ENCODE assay signal across 10 mouse cellular contexts in genomic region chr12:87157361-87157760, GRCm38 (mm10). TPM values are rescaled to one million over a fixed set of nuclear protein-coding genes. Genes with fewer than 3 reads are reported as not detected.
A peak's percentile ranks its signal among the peaks of the same experiment; 100 is the strongest.
DNase-seq lines count a peak whose midpoint lies in the region; ATAC-seq and TF ChIP-seq lines count a peak whose summit lies in the region.
"Had no signal": no experiment of that assay in that cellular context is flagged by ENCODE, and none has a peak within 500 bp of the region (broad histone marks: within the 10 kb centered on the region; RNA-seq: fewer than 3 reads in every experiment).

No protein-coding gene starts in this region.

- no peaks in the 10 kb centered on the region for H3K27me3 ChIP-seq in erythroblast, embryonic 14.5 days (ENCODE audit: control insufficient read depth)

- DNase-seq in gonadal fat pad, adult 2 months (ENCODE audit: low read depth): peak; percentile 55
- DNase-seq in kidney, postnatal 4 days: peak; percentile 45 to 66
- DNase-seq in lung, postnatal 25 days (ENCODE audit: low spot score): peak; percentile 47
- DNase-seq in left cerebral cortex, adult 2 months (ENCODE audit: extremely low spot score in 1 of 2, low spot score in 2 of 2): no peak
- no peak for DNase-seq in spleen, postnatal 10 days (ENCODE audit: low spot score in 2 of 2)

- no peak for TF ChIP-seq CTCF in left cerebral cortex, adult 2 months (IDR thresholded peaks at IDR 0.05)

- H3K4me1 ChIP-seq in erythroblast, embryonic 14.5 days (ENCODE audit: control insufficient read depth): peaks cover 21% of the 10 kb centered on the region

- no peak for ATAC-seq in erythroblast, adult 5-6 weeks (replicated peaks; ENCODE audit: low FRiP score, poor library complexity, severe bottlenecking)
- ATAC-seq in activated CD4-positive, CD25-positive, alpha-beta regulatory T cell, adult 4 months: no peak

- peaks cover 25% of the 10 kb centered on the region for H3K36me3 ChIP-seq in erythroblast, embryonic 14.5 days (ENCODE audit: control insufficient read depth)

- H3K27ac ChIP-seq in left cerebral cortex, adult 2 months: no peak overlapping the region

- peak overlapping the region; percentile 48 for H3K4me3 ChIP-seq in erythroblast, embryonic 14.5 days (replicated peaks)
- no peak overlapping the region for H3K4me3 ChIP-seq in left cerebral cortex, adult 2 months

- intact Hi-C loops in left cerebral cortex, adult 2 months (cut with DNase I): no loop called here

- peaks cover 27% of the 10 kb centered on the region for H3K9me3 ChIP-seq in erythroblast, embryonic 14.5 days (ENCODE audit: control insufficient read depth, low read length)

RNA-seq across cellular contexts. Expression of gene Pomt2, which starts 9.6 kb away (rescaled TPM):
- polyA plus RNA-seq in erythroblast, embryonic 14.5 days (2012): 0.09 and 0.11 TPM in 2 replicates
- total RNA-seq in erythroblast, adult 5-6 weeks (2015; ENCODE audit: low replicate concordance): 0.58 and 2.7 TPM in 2 replicates
- 1.7 and 2.1 TPM in 2 replicates for total RNA-seq in erythroblast, adult 5-6 weeks (2017; ENCODE audit: low replicate concordance)
- 12.6 and 16.3 TPM in 2 replicates for polyA plus RNA-seq in gonadal fat pad, adult 2 months (2012; rRNA removed)
- 10 to 100 TPM; 16.4 to 19.6 TPM for total RNA-seq in left cerebral cortex, adult 2 months (2021)
- polyA plus RNA-seq in activated CD4-positive, CD25-positive, alpha-beta regulatory T cell, adult 4 months (2017; shearing (Covaris generic)): 1 to 10 TPM in 1 of 2 experiments, under 1 TPM in 1; 0.81 to 1.4 TPM

RNA-seq across cellular contexts. Expression of gene Gstz1, which starts 10.4 kb away (rescaled TPM):
- 0.29 and 0.41 TPM in 2 replicates for polyA plus RNA-seq in erythroblast, embryonic 14.5 days (2012)
- 6.1 and 8.4 TPM in 2 replicates for total RNA-seq in erythroblast, adult 5-6 weeks (2015; ENCODE audit: low replicate concordance)
- 3.8 and 5.2 TPM in 2 replicates for total RNA-seq in erythroblast, adult 5-6 weeks (2017; ENCODE audit: low replicate concordance)
- 476 and 749 TPM in 2 replicates for polyA plus RNA-seq in gonadal fat pad, adult 2 months (2012; rRNA removed)
- total RNA-seq in left cerebral cortex, adult 2 months (2021): 10 to 100 TPM; 48.9 to 50.3 TPM
- 10 to 100 TPM; 15.3 to 15.7 TPM for polyA plus RNA-seq in activated CD4-positive, CD25-positive, alpha-beta regulatory T cell, adult 4 months (2017; shearing (Covaris generic))

RNA-seq across cellular contexts. Expression of gene Samd15, which starts 42.2 kb away (rescaled TPM):
- not detected in 2 replicates for polyA plus RNA-seq in erythroblast, embryonic 14.5 days (2012)
- not detected in 2 replicates for total RNA-seq in erythroblast, adult 5-6 weeks (2015; ENCODE audit: low replicate concordance)
- total RNA-seq in erythroblast, adult 5-6 weeks (2017; ENCODE audit: low replicate concordance): 1.5 TPM in 1 of 2 replicates, not detected in the other
- polyA plus RNA-seq in gonadal fat pad, adult 2 months (2012; rRNA removed): 0.69 and 0.71 TPM in 2 replicates
- total RNA-seq in left cerebral cortex, adult 2 months (2021): 1 to 10 TPM; 4.7 TPM
- 1 to 10 TPM in 1 of 2 experiments, not detected in 1; 5.0 TPM for polyA plus RNA-seq in activated CD4-positive, CD25-positive, alpha-beta regulatory T cell, adult 4 months (2017; shearing (Covaris generic))

RNA-seq across cellular contexts. Expression of gene Tmed8, which starts 42.9 kb away (rescaled TPM):
- polyA plus RNA-seq in erythroblast, embryonic 14.5 days (2012): 0.01 and 0.02 TPM in 2 replicates
- 1.3 and 3.3 TPM in 2 replicates for total RNA-seq in erythroblast, adult 5-6 weeks (2015; ENCODE audit: low replicate concordance)
- 1.8 and 3.0 TPM in 2 replicates for total RNA-seq in erythroblast, adult 5-6 weeks (2017; ENCODE audit: low replicate concordance)
- 6.7 and 7.6 TPM in 2 replicates for polyA plus RNA-seq in gonadal fat pad, adult 2 months (2012; rRNA removed)
- total RNA-seq in left cerebral cortex, adult 2 months (2021): 10 to 100 TPM; 27.5 to 29.5 TPM
- polyA plus RNA-seq in activated CD4-positive, CD25-positive, alpha-beta regulatory T cell, adult 4 months (2017; shearing (Covaris generic)): 1 to 10 TPM; 3.3 to 3.9 TPM

RNA-seq across cellular contexts. Expression of gene Ngb, which starts 55.0 kb away (rescaled TPM):
- not detected in 2 replicates for polyA plus RNA-seq in erythroblast, embryonic 14.5 days (2012)
- not detected in 2 replicates for total RNA-seq in erythroblast, adult 5-6 weeks (2015; ENCODE audit: low replicate concordance)
- not detected in 2 replicates for total RNA-seq in erythroblast, adult 5-6 weeks (2017; ENCODE audit: low replicate concordance)
- 1.6 and 1.7 TPM in 2 replicates for polyA plus RNA-seq in gonadal fat pad, adult 2 months (2012; rRNA removed)
- total RNA-seq in left cerebral cortex, adult 2 months (2021): 1 to 10 TPM; 9.1 to 9.4 TPM
- under 1 TPM in 1 of 2 experiments, not detected in 1; 0.25 TPM for polyA plus RNA-seq in activated CD4-positive, CD25-positive, alpha-beta regulatory T cell, adult 4 months (2017; shearing (Covaris generic))
- total RNA-seq: gastrocnemius, adult 18-20 months; megakaryocyte, adult 5-6 weeks had no signal

Comparison
In these comparisons a context has a peak if more than half of its experiments do, and no peak if none do; other contexts are left out.
1. DNase-seq: peak in gonadal fat pad, adult 2 months (single experiment), kidney, postnatal 4 days (2 of 2) and lung, postnatal 25 days (single experiment); none in left cerebral cortex, adult 2 months (0 of 2) and spleen, postnatal 10 days (0 of 2).
2. RNA of gene Gstz1, which starts 10.4 kb away (polyA plus RNA-seq): 476 to 749 TPM in gonadal fat pad, adult 2 months; 15.3 to 15.7 TPM in activated CD4-positive, CD25-positive, alpha-beta regulatory T cell, adult 4 months and 0.29 to 0.41 TPM in erythroblast, embryonic 14.5 days; every median in the first group is over 10 times any median in the second.